Mouse (Mus musculus) hindbrain, postnatal 0 days (tissue): ENCODE measurements around the gene Plagl1. TPM values are rescaled to one million over a fixed set of nuclear protein-coding genes. Genes with fewer than 3 reads are reported as not detected.

Experiments used
- ATAC-seq: fragments of 200-750 bp; cut with Nextera tagmentation; 2 replicates; pipeline ENCODE4 v1.8.0; 2017; ENCODE audit warnings: mild to moderate bottlenecking, moderate TSS enrichment, moderate library complexity
- DNase-seq: peaks from one replicate; pipeline ENCODE4 v3.0.0-alpha.2; 2015; ENCODE audit warnings: low spot score
- H3K27ac ChIP-seq: fragments of 300-500 bp; sonication (generic); 2 replicates; pipeline ENCODE4 v1.5.1; 2014; ENCODE audit warnings: mild to moderate bottlenecking
- H3K27me3 ChIP-seq: fragments of 300-500 bp; sonication (generic); 2 replicates; pipeline ENCODE4 v1.6.1; 2014; ENCODE audit warnings: low read length, mixed read lengths; ENCODE audit not compliant: insufficient read depth
- H3K36me3 ChIP-seq: fragments of 300-500 bp; sonication (generic); 2 replicates; pipeline ENCODE4 v1.6.1; 2014; ENCODE audit warnings: low read length, mixed read lengths; ENCODE audit not compliant: insufficient read depth
- H3K4me1 ChIP-seq: fragments of 300-500 bp; sonication (generic); 2 replicates; pipeline ENCODE4 v1.6.1; 2014; ENCODE audit warnings: antibody characterized with exemption, low read length, mixed read lengths; ENCODE audit not compliant: insufficient read depth
- H3K4me2 ChIP-seq: fragments of 300-500 bp; sonication (generic); 2 replicates; pipeline ENCODE4 v1.6.1; 2014; ENCODE audit warnings: low read depth, mild to moderate bottlenecking, low read length, moderate library complexity, mixed read lengths
- H3K4me3 ChIP-seq: fragments of 300-500 bp; sonication (generic); 2 replicates; pipeline ENCODE4 v1.5.1; 2014; ENCODE audit warnings: low read length
- H3K9ac ChIP-seq: fragments of 300-500 bp; sonication (generic); replicated peaks from 2 replicates; pipeline ENCODE4 v1.6.1; 2014; ENCODE audit warnings: mild to moderate bottlenecking, low read length, moderate library complexity, mixed read lengths
- H3K9me3 ChIP-seq: fragments of 300-500 bp; sonication (generic); 2 replicates; pipeline ENCODE4 v1.6.1; 2016; ENCODE audit warnings: low read length, mixed read lengths
- CTCF ChIP-seq: IDR thresholded peaks from 2 replicates; pipeline ENCODE4 v1.5.1; 2016; ENCODE audit warnings: antibody characterized with exemption, control low read depth, low read depth
- WGBS: fragments of 180-500 bp; shearing (Covaris S2); extraction: QIAGEN DNeasy Blood & Tissue Kit; methylation state at CpG from one replicate; pipeline ENCODE4 v1.1.7; 2014; 5-methylcytosine and 5-hydroxymethylcytosine counted together
- polyA plus RNA-seq: library from polyadenylated mRNA; unstranded; fragments of >200 nt; fragmentation: Nextera tagmentation; extraction: Ambion mirVana; gene quantifications from 2 replicates; pipeline ENCODE4 v1.2.1, GENCODE M21; 2015
- total RNA-seq: library from RNA; depleted of rRNA; stranded (reverse); fragments of >200 nt; gene quantifications from 2 replicates; pipeline ENCODE4 v1.2.3, GENCODE M21; 2014

Gene Plagl1
- total and polyA plus RNA-seq, 2 experiments from 2014 or later: 19.8 to 88.2 TPM

DNA sequence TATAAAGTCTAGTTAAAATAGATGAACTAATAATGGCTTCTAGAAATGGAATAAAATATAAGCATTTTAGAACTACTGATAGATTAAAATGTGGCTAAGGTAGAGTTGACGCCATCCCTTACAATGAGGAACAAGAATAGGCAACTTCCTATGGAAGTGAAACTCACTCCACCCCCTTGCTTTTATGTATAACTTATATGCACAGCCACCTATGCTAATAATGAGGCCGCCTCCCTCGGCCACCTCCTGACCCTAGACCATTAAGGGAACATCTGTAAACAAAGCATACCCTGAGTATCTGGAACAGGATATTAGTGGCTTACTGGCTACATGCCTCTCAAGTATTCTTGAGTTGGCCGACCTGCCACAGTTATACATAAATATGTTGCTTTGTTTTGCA lies 43.5 kb downstream of the Plagl1 start:
- 87% methylated on average over 4 of the region's 4 CpGs for WGBS
- no peak for TF ChIP-seq CTCF

DNA sequence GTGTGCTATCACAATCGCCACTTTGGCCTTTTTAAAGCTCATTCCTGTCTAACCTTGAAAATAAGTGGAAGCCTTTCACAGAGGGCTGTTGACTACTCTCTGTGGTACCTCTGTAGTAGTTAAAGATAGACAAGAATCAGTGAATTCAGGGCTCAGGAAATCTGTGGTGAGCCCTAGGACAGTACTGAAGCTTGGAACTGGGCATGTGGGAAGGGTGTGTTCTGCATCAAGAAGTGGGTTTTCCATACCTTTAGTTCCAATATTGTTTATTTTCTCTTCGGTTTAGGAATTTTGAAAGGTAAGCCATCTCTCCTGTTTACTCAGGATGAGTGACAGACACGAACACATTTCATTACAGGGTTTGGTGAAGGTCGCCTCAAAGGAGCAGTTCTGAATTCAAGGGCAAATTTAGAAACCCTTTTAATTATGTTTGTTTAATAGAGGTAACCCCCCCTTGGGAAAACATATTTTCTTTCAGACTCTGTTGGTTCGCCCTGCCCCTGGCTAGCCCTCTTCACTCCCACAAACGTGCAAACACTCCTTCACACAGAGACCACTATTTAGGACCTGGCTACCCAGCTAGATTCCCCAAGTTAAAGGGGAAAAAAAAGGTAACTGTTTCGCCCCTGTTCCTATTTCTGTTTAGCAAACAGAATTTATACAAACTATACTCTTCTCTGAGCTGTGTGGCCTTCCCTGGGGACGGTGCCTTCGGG lies 46.8 kb downstream of the Plagl1 start:
- Histone ChIP-seq H3K4me3 (no peak overlapping the region), H3K9me3 (no peaks in the 10 kb centered on the region), H3K27me3 (no peaks in the 10 kb centered on the region), H3K9ac (no peak overlapping the region), H3K4me2 (no peak overlapping the region), H3K36me3 (no peaks in the 10 kb centered on the region), H3K4me1 (0 out of 2 replicates have a peak, but pooled peaks cover 4% of the 10 kb centered on the region), H3K27ac (no peak overlapping the region)
- WGBS: 66% methylated on average over 9 of the region's 9 CpGs
- TF ChIP-seq CTCF: no peak
- ATAC-seq: no peak
- DNase-seq: no peak

More for the DNA sequence above, 43.5 kb downstream of the Plagl1 start:
- no peaks in the 10 kb centered on the region for H3K27me3 ChIP-seq
- DNase-seq (no peak), ATAC-seq (no peak)
- H3K4me3 ChIP-seq: no peak overlapping the region
- no peaks in the 10 kb centered on the region for H3K9me3 ChIP-seq
- H3K27ac ChIP-seq: no peak overlapping the region
- 0 out of 2 replicates have a peak, but pooled peaks cover 4% of the 10 kb centered on the region for H3K4me1 ChIP-seq
- no peak overlapping the region for H3K9ac ChIP-seq
- no peaks in the 10 kb centered on the region for H3K36me3 ChIP-seq
- no peak overlapping the region for H3K4me2 ChIP-seq

DNA sequence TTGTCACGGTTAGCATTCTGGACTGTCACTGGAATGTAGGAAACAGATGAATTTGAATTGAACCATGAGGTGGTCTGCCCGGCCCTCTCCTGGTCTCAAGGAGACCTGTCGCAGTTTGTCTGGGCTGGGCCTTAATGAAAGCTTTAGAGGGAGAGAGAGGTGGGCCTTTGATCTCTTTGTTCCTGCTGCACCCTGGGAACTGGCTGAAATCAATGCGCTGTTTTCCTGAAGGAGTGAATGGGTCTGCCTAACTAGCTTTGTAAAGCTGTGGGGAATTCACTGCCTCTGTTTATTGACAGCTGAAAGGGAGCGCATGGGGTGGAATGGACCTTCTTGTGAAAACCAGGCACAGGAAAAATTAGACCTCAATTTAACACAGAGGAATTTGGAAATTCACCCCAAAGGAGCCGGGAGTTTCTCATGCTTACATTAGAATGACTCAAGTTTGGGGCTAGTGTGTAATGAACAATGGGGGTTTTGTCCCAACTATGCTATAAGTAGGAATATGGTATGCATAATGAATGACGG lies 47.8 kb downstream of the Plagl1 start:
- DNase-seq (no peak), ATAC-seq (0 out of 2 replicates have a peak, but pooled peaks have one; percentile 18)
- Histone ChIP-seq H3K9ac (no peak overlapping the region), H3K27ac (no peak overlapping the region), H3K9me3 (no peaks in the 10 kb centered on the region), H3K27me3 (no peaks in the 10 kb centered on the region), H3K4me2 (no peak overlapping the region), H3K36me3 (no peaks in the 10 kb centered on the region), H3K4me1 (0 out of 2 replicates have a peak, but pooled peaks cover 4% of the 10 kb centered on the region), H3K4me3 (no peak overlapping the region)
- WGBS: 20% methylated on average over 7 of the region's 7 CpGs
- TF ChIP-seq CTCF: no peak

DNA sequence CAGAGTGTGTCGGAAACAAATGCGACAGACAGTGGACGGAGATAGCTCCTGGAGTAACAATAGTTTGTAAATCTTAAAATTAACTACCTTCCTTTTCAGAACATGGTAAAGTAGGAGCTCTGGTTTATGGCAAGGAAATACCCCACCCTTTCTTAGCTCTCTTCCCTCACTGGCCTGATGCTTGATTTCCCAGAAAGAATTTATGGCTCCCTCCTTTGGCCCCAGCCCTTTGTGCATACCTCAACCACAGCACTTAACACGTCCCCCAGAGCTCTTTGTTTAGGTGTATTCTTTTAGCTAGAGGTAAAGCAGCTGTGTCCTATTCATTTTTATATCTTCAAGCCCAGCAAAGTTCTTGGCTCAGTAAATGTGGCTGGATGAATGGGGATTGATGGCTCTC lies 48.5 kb downstream of the Plagl1 start:
- no peak overlapping the region for H3K4me2 ChIP-seq
- no peaks in the 10 kb centered on the region for H3K36me3 ChIP-seq
- WGBS: 42% methylated on average over 4 of the region's 4 CpGs
- H3K9me3 ChIP-seq: no peaks in the 10 kb centered on the region
- 0 out of 2 replicates have a peak, but pooled peaks cover 4% of the 10 kb centered on the region for H3K4me1 ChIP-seq
- no peak overlapping the region for H3K9ac ChIP-seq
- no peak for DNase-seq
- no peaks in the 10 kb centered on the region for H3K27me3 ChIP-seq
- H3K4me3 ChIP-seq: no peak overlapping the region
- H3K27ac ChIP-seq: no peak overlapping the region
- ATAC-seq: no peak
- TF ChIP-seq CTCF: no peak

DNA sequence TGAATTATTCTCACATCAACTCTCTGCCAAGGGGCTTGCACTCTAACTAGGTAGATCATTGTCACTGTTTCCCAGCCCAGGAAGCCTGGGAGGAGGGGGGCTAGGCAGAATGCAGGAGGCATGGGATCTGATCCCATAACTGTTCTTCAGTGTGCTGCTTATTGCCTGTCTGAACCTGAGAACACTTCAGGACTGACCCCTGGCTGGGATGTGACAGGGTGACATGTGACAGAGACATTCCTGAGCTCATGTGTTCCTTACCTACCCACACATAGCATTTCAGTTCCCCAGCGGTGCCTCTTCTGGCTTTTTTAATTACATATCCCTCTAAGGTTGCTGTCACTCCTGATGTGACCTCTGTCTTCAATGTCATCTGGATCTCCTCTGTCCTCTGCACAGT lies 49.5 kb downstream of the Plagl1 start:
- ATAC-seq: no peak
- Histone ChIP-seq H3K9ac (no peak overlapping the region), H3K27me3 (no peaks in the 10 kb centered on the region), H3K4me3 (no peak overlapping the region), H3K4me1 (0 out of 2 replicates have a peak, but pooled peaks cover 4% of the 10 kb centered on the region), H3K27ac (no peak overlapping the region), H3K4me2 (no peak overlapping the region), H3K36me3 (no peaks in the 10 kb centered on the region), H3K9me3 (no peaks in the 10 kb centered on the region)
- TF ChIP-seq CTCF: no peak
- no peak for DNase-seq
- whole genome bisulfite sequencing: 58% methylated on average over 1 of the region's 1 CpGs

DNA sequence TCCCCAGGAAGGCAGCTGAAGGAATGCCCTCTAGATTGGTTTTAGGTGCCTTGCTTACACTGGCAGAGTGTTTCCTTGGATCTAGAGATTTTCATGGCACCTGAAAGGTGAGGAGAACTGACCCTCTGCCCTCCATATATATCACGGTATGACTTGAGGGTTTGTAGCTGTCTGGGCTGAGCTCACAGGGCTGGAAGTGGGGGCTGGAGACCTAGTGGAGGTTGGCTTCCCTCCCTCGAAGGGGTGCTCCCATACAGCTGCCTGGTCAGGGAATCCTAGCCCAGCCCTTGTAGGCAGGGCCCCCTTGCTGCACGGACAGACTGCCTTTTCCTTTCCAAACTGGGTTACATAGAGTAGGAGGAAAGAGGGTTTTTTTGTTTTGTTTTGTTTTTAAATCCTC lies 52.5 kb downstream of the Plagl1 start:
- no peaks in the 10 kb centered on the region for H3K9me3 ChIP-seq
- no peak for ATAC-seq
- no peak for DNase-seq
- no peak for TF ChIP-seq CTCF
- H3K4me2 ChIP-seq: no peak overlapping the region
- H3K4me1 ChIP-seq: 0 out of 2 replicates have a peak, but pooled peaks cover 7% of the 10 kb centered on the region
- H3K27ac ChIP-seq: no peak overlapping the region
- no peaks in the 10 kb centered on the region for H3K36me3 ChIP-seq
- H3K9ac ChIP-seq: no peak overlapping the region
- no peak overlapping the region for H3K4me3 ChIP-seq
- 60% methylated on average over 3 of the region's 3 CpGs for WGBS
- H3K27me3 ChIP-seq: no peaks in the 10 kb centered on the region

DNA sequence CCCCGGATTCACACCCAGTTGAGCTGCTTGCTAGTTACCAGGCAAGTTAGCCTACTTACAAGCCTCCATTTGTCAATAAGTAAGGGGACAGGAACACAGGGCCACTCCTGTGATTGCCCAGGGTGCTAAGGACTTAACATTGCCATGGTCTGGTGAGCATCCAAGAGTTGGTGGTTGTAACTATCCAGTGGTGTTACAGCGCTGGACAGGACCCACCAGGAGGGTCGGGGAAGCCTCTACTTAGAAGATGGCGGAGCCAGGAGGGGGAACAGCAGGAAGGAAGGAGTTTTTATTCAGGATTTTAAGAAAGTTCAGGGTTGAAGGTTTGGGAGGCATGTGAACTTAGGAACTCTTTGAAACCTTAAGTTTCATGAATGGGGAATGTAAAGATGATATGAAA lies 53.3 kb downstream of the Plagl1 start:
- H3K36me3 ChIP-seq: no peaks in the 10 kb centered on the region
- H3K4me3 ChIP-seq: no peak overlapping the region
- TF ChIP-seq CTCF: no peak
- DNase-seq (no peak), ATAC-seq (no peak)
- 79% methylated on average over 4 of the region's 4 CpGs for WGBS
- no peaks in the 10 kb centered on the region for H3K9me3 ChIP-seq
- 0 out of 2 replicates have a peak, but pooled peaks cover 4% of the 10 kb centered on the region for H3K4me1 ChIP-seq
- no peak overlapping the region for H3K9ac ChIP-seq
- no peaks in the 10 kb centered on the region for H3K27me3 ChIP-seq
- H3K27ac ChIP-seq: no peak overlapping the region
- no peak overlapping the region for H3K4me2 ChIP-seq
